Mouse (Mus musculus) MEL (cell line): ENCODE data around the gene Dbn1. TPM values are rescaled to one million over a fixed set of nuclear protein-coding genes. Genes with fewer than 3 reads are reported as not detected.
A peak's percentile ranks its signal among the peaks of the same experiment; 100 is the strongest.

ENCODE experiments used
- DNase-seq: peaks from one replicate; pipeline ENCODE4 v3.0.0; 2011; ENCODE audit warnings: low read depth, low spot score
- H3K27ac ChIP-seq: 2 replicates; pipeline ENCODE4 v1.5.1; 2012; ENCODE audit warnings: low read depth, mild to moderate bottlenecking, control low read depth, low read length, moderate library complexity; ENCODE audit not compliant: control insufficient read depth
- H3K27me3 ChIP-seq, 2 experiments: fragments of 150-350 bp in 1 of 2; sonication (generic) in 1 of 2; 2 replicates each; pipeline ENCODE4 v1.6.1; 2012; ENCODE audit warnings: low read length in 2 of 2, mild to moderate bottlenecking in 2 of 2, improper control_type of control experiment in 1 of 2, moderate library complexity in 1 of 2; ENCODE audit not compliant: insufficient read depth in 2 of 2, control insufficient read depth in 1 of 2
- H3K36me3 ChIP-seq, 2 experiments: 2 replicates each; pipeline ENCODE4 v1.6.1; 2012 to 2014; ENCODE audit warnings: low read length in 2 of 2, improper control_type of control experiment in 1 of 2, inconsistent platforms in 1 of 2, mild to moderate bottlenecking in 1 of 2; ENCODE audit not compliant: insufficient read depth in 2 of 2, control insufficient read depth in 1 of 2
- H3K4me1 ChIP-seq, 2 experiments: fragments of 150-350 bp in 1 of 2; sonication (generic) in 1 of 2; 2 replicates each; pipeline ENCODE4 v1.6.1; 2012; ENCODE audit warnings: low read length in 2 of 2, improper control_type of control experiment in 1 of 2, mild to moderate bottlenecking in 1 of 2; ENCODE audit not compliant: insufficient read depth in 2 of 2, control insufficient read depth in 1 of 2
- H3K4me3 ChIP-seq, 2 experiments: fragments of 150-350 bp in 1 of 2; sonication (generic) in 1 of 2; 2 replicates each; pipeline ENCODE4 v1.5.1; 2012; ENCODE audit warnings: low read depth in 2 of 2, low read length in 2 of 2, mild to moderate bottlenecking in 2 of 2, moderate library complexity in 2 of 2, control low read depth in 1 of 2, improper control_type of control experiment in 1 of 2; ENCODE audit not compliant: control insufficient read depth in 1 of 2, insufficient read depth in 1 of 2
- H3K79me2 ChIP-seq: 2 replicates; pipeline ENCODE4 v1.6.1; 2012; ENCODE audit warnings: mild to moderate bottlenecking, low read length, moderate library complexity; ENCODE audit not compliant: control insufficient read depth, poor library complexity, insufficient read depth
- H3K9ac ChIP-seq: 2 replicates; pipeline ENCODE4 v1.6.1; 2012; ENCODE audit warnings: low read depth, mild to moderate bottlenecking, control low read depth, low read length, moderate library complexity; ENCODE audit not compliant: control insufficient read depth, poor library complexity, severe bottlenecking
- H3K9me3 ChIP-seq: fragments of 150-350 bp; sonication (generic); replicated peaks from 2 replicates; pipeline ENCODE4 v1.6.1; 2012; ENCODE audit warnings: mild to moderate bottlenecking, low read length, improper control_type of control experiment, moderate library complexity; ENCODE audit not compliant: insufficient read depth
- BHLHE40 ChIP-seq: IDR thresholded peaks from 2 replicates; pipeline ENCODE4 v1.6.1; 2012; ENCODE audit warnings: low read depth, mild to moderate bottlenecking, inconsistent platforms, low read length, improper control_type of control experiment, borderline replicate concordance
- CHD1 ChIP-seq: IDR thresholded peaks from 2 replicates; pipeline ENCODE4 v1.6.1; 2012; ENCODE audit warnings: low read depth, mild to moderate bottlenecking, inconsistent platforms, low read length, improper control_type of control experiment
- CTCF ChIP-seq, 3 experiments: IDR thresholded peaks in 2 of 3; conservative IDR thresholded peaks in 1 of 3; 2 replicates each; pipeline ENCODE4 v1.5.1; 2011 to 2012; ENCODE audit warnings: low read length in 3 of 3, low read depth in 2 of 3, mild to moderate bottlenecking in 2 of 3, improper control_type of control experiment in 1 of 3, inconsistent platforms in 1 of 3, mixed read lengths in 1 of 3, moderate library complexity in 1 of 3; ENCODE audit not compliant: control insufficient read depth in 1 of 3, insufficient read depth in 1 of 3, poor library complexity in 1 of 3, severe bottlenecking in 1 of 3
- ELF1 ChIP-seq: IDR thresholded peaks from 2 replicates; pipeline ENCODE4 v1.6.1; 2014; ENCODE audit warnings: low read depth, mild to moderate bottlenecking, inconsistent platforms, low read length, improper control_type of control experiment, moderate library complexity
- GATA1 ChIP-seq: IDR thresholded peaks from 2 replicates; pipeline ENCODE4 v1.6.1; 2011; ENCODE audit warnings: low read depth, low read length, improper control_type of control experiment
- HCFC1 ChIP-seq: IDR thresholded peaks from 2 replicates; pipeline ENCODE4 v1.6.1; 2012; ENCODE audit warnings: low read depth, mild to moderate bottlenecking, inconsistent platforms, low read length, improper control_type of control experiment, moderate library complexity
- JUND ChIP-seq: IDR thresholded peaks from 2 replicates; pipeline ENCODE4 v1.6.1; 2011; ENCODE audit warnings: low read depth, mild to moderate bottlenecking, improper control_type of control experiment, low read length
- MAFK ChIP-seq: IDR thresholded peaks from 2 replicates; pipeline ENCODE4 v1.6.1; 2011; ENCODE audit warnings: low read depth, mild to moderate bottlenecking, low read length, improper control_type of control experiment, borderline replicate concordance
- MAX ChIP-seq: IDR thresholded peaks from 2 replicates; pipeline ENCODE4 v1.6.1; 2011; ENCODE audit warnings: low read length, improper control_type of control experiment
- NRF1 ChIP-seq: IDR thresholded peaks from 2 replicates; pipeline ENCODE4 v1.6.1; 2014; ENCODE audit warnings: low read depth, mild to moderate bottlenecking, inconsistent platforms, low read length, improper control_type of control experiment, moderate library complexity; ENCODE audit not compliant: poor library complexity, insufficient read depth, severe bottlenecking
- POLR2A ChIP-seq, 2 experiments: IDR thresholded peaks; 2 replicates each; pipeline ENCODE4 v1.6.1; 2011 to 2012; ENCODE audit warnings: low read length in 2 of 2, mild to moderate bottlenecking in 2 of 2, control low read depth in 1 of 2, improper control_type of control experiment in 1 of 2, low read depth in 1 of 2, moderate library complexity in 1 of 2; ENCODE audit not compliant: control insufficient read depth in 1 of 2, insufficient read depth in 1 of 2, poor library complexity in 1 of 2
- POLR2AphosphoS2 ChIP-seq: IDR thresholded peaks from 2 replicates; pipeline ENCODE4 v1.6.1; 2011; ENCODE audit warnings: low read length, improper control_type of control experiment
- RAD21 ChIP-seq: IDR thresholded peaks from 2 replicates; pipeline ENCODE4 v1.6.1; 2011; ENCODE audit warnings: mild to moderate bottlenecking, low read depth, low read length, improper control_type of control experiment
- RCOR1 ChIP-seq: IDR thresholded peaks from 2 replicates; pipeline ENCODE4 v1.6.1; 2012; ENCODE audit warnings: low read depth, mild to moderate bottlenecking, inconsistent platforms, low read length, improper control_type of control experiment
- SIN3A ChIP-seq: IDR thresholded peaks from 2 replicates; pipeline ENCODE4 v1.6.1; 2012; ENCODE audit warnings: low read length, improper control_type of control experiment, inconsistent platforms
- SMC3 ChIP-seq: IDR thresholded peaks from 2 replicates; pipeline ENCODE4 v1.6.1; 2011; ENCODE audit warnings: low read depth, low read length, improper control_type of control experiment
- TCF12 ChIP-seq: IDR thresholded peaks from 2 replicates; pipeline ENCODE4 v1.6.1; 2014; ENCODE audit warnings: low read depth, mild to moderate bottlenecking, inconsistent platforms, low read length, improper control_type of control experiment, moderate library complexity
- UBTF ChIP-seq: IDR thresholded peaks from 2 replicates; pipeline ENCODE4 v1.6.1; 2012; ENCODE audit warnings: low read depth, mild to moderate bottlenecking, inconsistent platforms, low read length, improper control_type of control experiment, moderate library complexity, borderline replicate concordance; ENCODE audit not compliant: insufficient read depth
- USF2 ChIP-seq, 2 experiments: IDR thresholded peaks; 2 replicates each; pipeline ENCODE4 v1.6.1; 2011 to 2012; ENCODE audit warnings: improper control_type of control experiment in 2 of 2, low read length in 2 of 2, borderline replicate concordance in 1 of 2, inconsistent platforms in 1 of 2, low read depth in 1 of 2, mild to moderate bottlenecking in 1 of 2; ENCODE audit not compliant: insufficient read depth in 1 of 2
- ZKSCAN1 ChIP-seq: IDR thresholded peaks from 2 replicates; pipeline ENCODE4 v1.6.1; 2012; ENCODE audit warnings: low read depth, mild to moderate bottlenecking, inconsistent platforms, low read length, improper control_type of control experiment, moderate library complexity
- ZMIZ1 ChIP-seq: IDR thresholded peaks from 2 replicates; pipeline ENCODE4 v1.6.1; 2012; ENCODE audit warnings: low read depth, mild to moderate bottlenecking, inconsistent platforms, low read length, improper control_type of control experiment, moderate library complexity
- ZNF384 ChIP-seq: IDR thresholded peaks from 2 replicates; pipeline ENCODE4 v1.6.1; 2012; ENCODE audit warnings: low read depth, mild to moderate bottlenecking, inconsistent platforms, low read length, improper control_type of control experiment
- polyA plus RNA-seq, 2 experiments: library from polyadenylated mRNA; stranded (reverse) in 1 of 2; unstranded in 1 of 2; fragments of >175 nt in 1 of 2; fragments of >200 nt in 1 of 2; gene quantifications; 2 replicates each; pipeline versions ENCODE4 v1.2.1 to v1.2.4; 2012; ENCODE audit warnings: low replicate concordance in 2 of 2, low read depth in 1 of 2; ENCODE audit not compliant: insufficient read length in 2 of 2, insufficient read depth in 1 of 2, missing spikeins in 1 of 2
- total RNA-seq: library from RNA; depleted of rRNA; stranded (reverse); fragments of 300-350 nt; gene quantifications from 2 replicates; pipeline ENCODE4 v1.2.3, GENCODE M21; 2012

Gene Dbn1
- total and polyA plus RNA-seq, 3 experiments: 0.04 to 0.53 TPM; not detected in 1

DNA sequence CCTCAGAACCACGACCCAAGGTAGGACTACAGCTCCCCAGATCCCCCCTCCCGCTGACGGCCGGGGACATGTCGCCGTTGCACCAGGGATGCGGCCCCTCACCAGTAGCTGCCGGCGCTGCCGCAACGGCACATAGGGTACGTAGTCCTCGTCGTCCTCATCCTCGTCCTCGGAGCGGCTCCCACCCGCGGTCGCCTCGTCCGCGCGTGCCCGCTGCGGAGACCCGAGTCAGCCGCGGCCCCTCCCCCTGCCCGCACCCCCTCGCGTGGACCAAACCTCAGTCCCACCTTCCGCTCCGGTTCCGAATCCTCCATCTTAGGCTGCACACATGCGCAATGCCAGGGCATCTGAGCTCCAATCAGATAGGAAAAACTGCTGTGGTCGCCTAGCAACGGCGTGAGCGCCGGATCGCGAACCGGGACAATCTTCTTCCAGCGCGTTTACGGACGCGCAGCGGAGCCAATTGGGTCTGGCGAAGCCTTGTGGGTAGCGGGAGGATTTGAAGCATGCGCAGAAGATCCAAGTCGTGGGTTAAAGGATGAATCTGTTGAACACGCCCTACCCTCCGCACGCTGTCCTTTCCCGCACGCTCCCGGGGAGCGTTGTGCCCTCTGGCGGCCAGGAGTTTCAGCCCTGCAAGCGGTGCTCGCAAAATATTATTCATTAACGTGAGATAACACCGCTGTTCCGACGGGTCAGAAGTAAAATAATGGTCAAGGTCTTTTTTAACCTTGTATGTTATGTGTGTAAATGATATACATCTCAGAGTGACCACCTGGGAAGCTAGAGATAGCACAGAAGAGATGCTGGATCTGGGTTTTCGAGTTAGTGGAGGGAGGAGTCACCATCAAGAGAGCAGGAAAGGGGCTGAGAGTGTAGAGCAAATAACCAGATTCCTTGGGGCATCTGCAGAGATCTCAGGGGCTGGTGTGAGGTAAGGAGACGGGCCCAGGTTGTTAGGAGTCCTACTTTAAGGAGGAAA is 48.6 kb upstream of the Dbn1 start, which contains the start of gene Ddx41 (continued):
- TF ChIP-seq MAFK (no peak), GATA1 (peak; percentile 88), HCFC1 (peak; percentile 98), POLR2A (IDR thresholded peaks at IDR 0.05; ENCODE audit: control insufficient read depth in 1 of 2, insufficient read depth in 1 of 2, low read depth in 1 of 2, low read length in 2 of 2, poor library complexity in 1 of 2) (peak; percentile 59 to 79; a peak in 3 of 4 replicates), RAD21 (peak; percentile 56), POLR2AphosphoS2 (peak; percentile 71; the same call in 1 of the 2 replicates), RCOR1 (no peak), TCF12 (peak; percentile 69), CTCF (IDR thresholded peaks at IDR 0.05 in 2 of 3, conservative IDR thresholded peaks at IDR 0.05 in 1 of 3; ENCODE audit: control insufficient read depth in 1 of 3, insufficient read depth in 1 of 3, low read depth in 2 of 3, low read length in 3 of 3, poor library complexity in 1 of 3, severe bottlenecking in 1 of 3) (peak; percentile 87 to 92 (median 89)), USF2 (IDR thresholded peaks at IDR 0.05; ENCODE audit: borderline replicate concordance in 1 of 2, insufficient read depth in 1 of 2, low read depth in 1 of 2, low read length in 2 of 2) (no peak), MAX (peak; percentile 81; the same call in 1 of the 2 replicates), UBTF (no peak), BHLHE40 (no peak; the same call in 1 of the 2 replicates), NRF1 (peak; percentile 84), ELF1 (peak; percentile 86), ZKSCAN1 (no peak), JUND (no peak), SIN3A (peak; percentile 100), ZNF384 (no peak), ZMIZ1 (no peak; the same call in 1 of the 2 replicates)

DNA sequence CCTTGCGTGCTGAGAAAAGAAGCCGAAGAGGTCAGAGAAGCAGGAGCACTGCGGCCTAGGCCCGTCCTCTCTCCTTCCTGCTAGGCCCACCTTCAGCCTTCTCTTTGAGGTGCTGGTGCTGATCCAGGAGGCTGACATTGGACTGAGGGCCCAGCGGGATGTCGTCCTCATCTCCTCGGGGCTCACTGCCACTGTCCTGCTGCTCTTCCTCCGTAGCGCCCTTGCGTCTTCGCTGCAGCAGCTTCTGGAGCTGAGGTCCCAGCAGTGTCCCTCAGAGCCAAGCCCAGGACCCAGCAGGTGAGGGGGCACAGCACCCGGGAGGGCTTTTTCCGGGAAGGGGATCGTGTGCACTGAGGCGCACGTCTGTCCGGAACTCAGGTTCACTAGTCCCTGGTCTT is 47.9 kb upstream of the Dbn1 start:
- Histone ChIP-seq H3K4me3 (peak overlapping the region; percentile 68 to 75), H3K27me3 (no peaks in the 10 kb centered on the region), H3K36me3 (0 out of 4 replicates have a peak, but pooled peaks cover 0 to 4% of the 10 kb centered on the region in 2 experiments), H3K27ac (no peak overlapping the region), H3K79me2 (peaks cover 7% of the 10 kb centered on the region), H3K9me3 (no peaks in the 10 kb centered on the region), H3K9ac (peak overlapping the region; percentile 81), H3K4me1 (peaks cover 0 to 4% of the 10 kb centered on the region in 2 experiments; a peak in 1 of 4 replicates)
- TF ChIP-seq CTCF (IDR thresholded peaks at IDR 0.05 in 2 of 3, conservative IDR thresholded peaks at IDR 0.05 in 1 of 3; ENCODE audit: control insufficient read depth in 1 of 3, insufficient read depth in 1 of 3, low read depth in 2 of 3, low read length in 3 of 3, poor library complexity in 1 of 3, severe bottlenecking in 1 of 3): no peak
- TF ChIP-seq CHD1: no peak
- no peak for TF ChIP-seq GATA1
- TF ChIP-seq SMC3: no peak
- no peak for TF ChIP-seq RCOR1
- no peak for TF ChIP-seq ZKSCAN1
- TF ChIP-seq POLR2AphosphoS2: no peak
- TF ChIP-seq NRF1: no peak
- DNase-seq: no peak
